Mouse (Mus musculus) megakaryocyte progenitor cell, adult 5-6 weeks (primary cell): ENCODE results near the gene Col15a1. TPM values are rescaled to one million over a fixed set of nuclear protein-coding genes. Genes with fewer than 3 reads are reported as not detected.

Source experiments
- ATAC-seq: replicated peaks from 2 replicates; pipeline ENCODE4 v1.8.0; 2016; ENCODE audit warnings: mild to moderate bottlenecking, moderate TSS enrichment, inconsistent platforms; ENCODE audit not compliant: poor library complexity
- total RNA-seq, 2 experiments: library from RNA; stranded (forward) in 1 of 2; stranded (reverse) in 1 of 2; fragments of 157-497, 149-512 nt in 1 of 2; fragments of 200-1000 nt in 1 of 2; gene quantifications; 2 replicates each; pipeline versions ENCODE4 v1.2.3 to v1.2.4; 2015 to 2017

Col15a1 gene
- total RNA-seq, 2 experiments from 2014 or later, result 0.17 TPM; not detected in 1

DNA sequence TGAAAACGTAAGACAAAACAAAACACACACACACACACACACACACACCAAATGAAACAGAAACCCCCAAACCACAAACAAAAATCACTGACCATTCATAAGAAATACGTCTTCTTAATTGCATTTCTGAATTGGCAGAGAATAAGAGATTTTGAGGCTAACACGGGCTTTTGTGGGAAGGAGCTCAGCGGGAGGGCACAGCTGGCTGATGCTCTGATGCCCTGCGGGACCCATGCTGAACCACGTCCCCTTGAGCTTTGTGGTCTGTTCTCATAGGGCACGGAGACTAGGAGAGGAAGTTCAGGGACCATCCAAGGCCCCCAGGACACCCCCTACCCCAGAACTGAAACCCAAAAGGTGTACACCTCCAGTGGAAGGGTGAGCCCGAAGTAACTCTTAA lies 134.7 kb downstream of the Col15a1 start:
- no peak for ATAC-seq

DNA sequence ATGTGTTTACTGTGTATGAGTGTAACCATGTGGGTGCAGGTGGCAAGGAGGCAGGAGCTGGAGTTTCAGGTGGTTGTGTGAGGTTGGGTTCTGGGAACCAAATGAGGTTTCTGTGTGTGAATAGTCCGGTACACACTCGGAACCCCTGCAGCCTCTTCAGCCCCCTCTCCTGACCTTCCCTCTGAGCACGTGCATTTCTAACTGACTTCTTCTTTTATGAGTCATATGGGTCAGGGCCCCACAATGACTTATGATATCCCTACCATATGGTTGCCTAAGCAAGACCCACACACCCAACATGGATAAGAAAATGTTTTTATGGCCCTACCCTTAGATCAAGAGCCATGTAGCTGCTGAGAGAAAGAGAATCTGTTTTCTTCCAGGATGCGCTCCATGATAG lies 139.1 kb downstream of the Col15a1 start:
- ATAC-seq, result peak; percentile 44; the same call in 1 of the 2 replicates

DNA sequence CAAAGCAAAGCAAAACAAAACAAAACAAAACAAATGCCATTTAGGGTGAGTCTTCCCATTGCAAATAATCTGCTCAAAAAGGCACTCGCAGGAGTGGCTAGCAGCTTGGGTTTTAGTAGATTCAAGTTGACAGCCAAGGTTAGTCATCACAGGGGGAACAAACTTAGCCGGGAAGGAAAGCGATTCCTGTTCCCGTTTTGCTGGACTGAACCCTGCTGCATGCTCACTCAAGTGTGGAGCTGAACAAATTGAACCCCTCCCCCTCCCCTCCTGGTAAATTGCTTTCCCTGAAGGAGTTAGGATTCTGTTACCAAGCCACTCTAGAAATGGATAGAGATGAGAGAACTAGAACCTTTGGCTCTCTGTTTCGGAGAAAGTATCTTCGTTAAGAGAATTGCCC lies 141.8 kb downstream of the Col15a1 start:
- no peak for ATAC-seq

DNA sequence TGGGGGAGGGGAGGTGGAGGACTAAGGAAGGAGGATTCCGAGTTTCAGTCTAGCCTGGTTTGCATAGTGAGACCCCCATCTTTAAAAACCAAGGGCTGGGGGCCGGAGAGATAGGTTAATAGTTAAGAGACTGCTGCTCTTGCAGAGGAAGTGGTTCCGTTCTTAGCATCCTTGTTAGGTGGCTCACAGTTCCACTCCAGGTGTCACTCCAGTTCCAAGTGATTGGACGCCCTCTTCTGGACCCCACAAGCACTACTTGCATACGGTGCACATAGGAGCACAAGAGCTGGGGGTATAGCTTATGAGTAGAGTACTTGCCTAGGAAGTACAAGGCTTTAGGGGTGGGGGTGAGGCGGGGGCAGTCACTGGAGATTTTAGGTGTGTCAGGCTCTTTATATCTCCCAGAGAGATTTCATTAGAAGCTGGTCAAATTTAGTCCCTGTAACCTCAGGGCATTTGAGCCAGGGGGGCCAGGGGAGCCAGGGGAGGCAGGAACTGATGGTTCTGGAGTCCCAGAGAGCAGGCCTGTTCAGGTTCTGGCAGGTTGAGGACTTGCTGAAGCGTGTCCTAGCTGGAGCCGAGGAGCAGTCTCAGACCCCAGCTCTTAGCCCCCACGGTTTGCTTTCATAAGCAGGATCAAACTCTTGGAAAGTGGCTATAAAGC lies 143.6 kb downstream of the Col15a1 start:
- peak; percentile 71 for ATAC-seq

DNA sequence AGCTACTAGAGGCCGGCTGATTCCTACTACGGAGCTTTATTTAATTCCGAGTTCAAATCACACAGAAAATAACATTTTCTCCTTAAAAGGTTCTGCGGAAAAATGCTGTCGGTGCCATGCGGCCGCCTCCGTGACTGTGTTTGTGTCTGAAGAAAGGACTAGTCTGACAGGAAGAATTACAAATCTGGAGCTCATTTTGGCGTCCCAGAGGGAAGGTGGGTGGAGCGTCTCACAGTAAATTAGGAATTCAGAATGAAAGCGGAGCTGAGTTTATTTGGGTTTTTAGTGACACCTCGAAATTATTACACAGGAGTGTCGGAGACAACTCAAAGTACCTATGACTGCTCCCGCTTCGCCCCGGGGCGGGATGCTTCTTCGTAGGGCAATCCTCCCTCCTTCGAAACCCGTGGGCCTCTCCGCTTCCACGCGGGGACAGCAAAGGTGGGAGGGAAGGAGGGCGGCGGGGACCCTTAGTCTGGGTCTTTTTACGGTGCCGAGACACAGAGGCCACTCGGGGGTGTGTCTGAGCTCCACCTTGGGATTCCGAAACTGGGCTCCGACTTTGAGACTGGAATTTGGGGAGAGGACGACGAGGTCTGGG lies 144.2 kb downstream of the Col15a1 start:
- ATAC-seq, result no peak

DNA sequence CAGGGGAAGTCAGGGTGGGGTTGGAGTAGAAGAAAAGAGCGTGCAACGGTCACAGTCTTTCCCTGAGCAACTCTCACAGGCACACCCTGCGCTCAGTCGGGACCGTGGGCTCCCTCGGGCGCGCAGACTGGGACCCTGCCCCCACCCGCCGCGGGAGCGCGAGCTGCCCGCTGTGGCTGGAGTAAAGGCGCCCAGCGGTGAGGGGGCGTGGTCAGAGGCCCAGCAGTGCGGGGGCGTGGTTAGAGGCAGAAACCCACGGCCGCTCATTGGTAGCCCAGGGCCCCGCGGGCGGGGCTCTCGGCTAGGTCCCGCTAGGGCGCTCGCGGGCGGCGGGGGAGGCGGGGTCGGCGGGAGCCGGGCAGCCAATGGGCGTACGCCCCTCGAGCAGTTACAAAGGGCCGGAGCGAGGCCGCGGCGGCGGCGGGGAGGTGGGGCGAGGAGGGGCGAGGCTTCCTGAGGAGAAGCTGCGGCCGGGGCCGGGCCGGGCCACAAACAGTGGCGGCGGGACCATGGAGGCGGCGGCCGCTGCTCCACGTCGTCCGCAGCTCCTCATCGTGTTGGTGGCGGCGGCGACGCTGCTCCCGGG lies 144.9 kb downstream of the Col15a1 start, which contains the start of gene Tgfbr1:
TSS of gene Tgfbr1 (plus strand) at position 420 of the 586 bp plus-strand sequence.
- ATAC-seq, result peak; percentile 85

DNA sequence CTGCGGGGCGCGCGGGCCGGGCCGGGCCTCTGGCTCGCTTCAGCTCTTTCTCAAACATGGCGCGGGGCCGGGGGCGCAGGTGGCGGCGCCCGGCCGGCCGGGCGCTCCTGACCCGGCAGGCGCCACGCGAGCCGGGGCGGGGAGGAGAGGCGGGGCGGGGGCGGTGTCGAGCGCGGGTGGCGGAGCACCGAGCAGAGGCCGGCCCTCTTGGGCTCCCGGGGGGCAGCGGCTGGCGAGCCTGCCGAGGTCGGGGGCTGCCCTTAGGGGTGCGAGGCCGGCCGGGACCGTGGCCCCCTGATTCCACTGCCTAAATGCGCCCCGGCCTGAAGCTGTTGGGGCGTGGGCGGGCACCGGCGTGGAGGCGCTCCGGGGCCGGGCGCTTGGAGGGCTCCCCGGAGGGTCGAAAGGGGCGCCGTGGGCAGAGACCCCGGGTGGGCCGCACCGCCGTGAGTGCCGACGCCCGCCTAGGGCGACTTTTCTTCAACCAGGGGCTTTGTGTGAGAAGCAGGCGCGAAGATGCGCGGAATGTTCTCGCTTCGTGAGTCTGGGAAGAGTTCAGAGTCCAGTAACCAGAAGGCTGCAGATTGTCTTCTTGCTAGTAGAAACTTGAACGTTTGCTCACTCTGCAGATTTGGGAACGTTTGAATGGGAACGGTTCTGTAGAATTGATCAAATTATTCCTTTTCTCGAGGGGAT lies 145.6 kb downstream of the Col15a1 start:
- 0 out of 2 replicates have a peak, but pooled peaks have one; percentile 1 for ATAC-seq

DNA sequence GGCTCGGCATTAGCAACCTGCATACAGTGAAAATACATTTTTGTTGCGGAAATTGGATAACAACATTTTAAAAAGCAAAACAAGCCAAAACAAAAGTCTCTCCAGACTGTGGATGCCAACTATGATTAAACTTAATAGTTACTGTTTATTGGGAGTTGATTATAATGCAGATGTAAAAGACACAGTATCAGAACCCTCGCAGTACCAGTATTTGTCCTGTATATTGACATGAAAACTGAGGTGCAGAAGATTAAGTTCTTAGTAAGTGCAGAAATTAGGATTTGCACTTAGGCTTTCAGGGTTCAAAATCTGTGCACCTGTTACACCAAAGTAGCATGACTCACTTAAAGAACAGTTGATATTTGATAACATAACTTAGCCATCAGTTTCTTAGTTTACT lies 146.3 kb downstream of the Col15a1 start:
- ATAC-seq, result no peak

DNA sequence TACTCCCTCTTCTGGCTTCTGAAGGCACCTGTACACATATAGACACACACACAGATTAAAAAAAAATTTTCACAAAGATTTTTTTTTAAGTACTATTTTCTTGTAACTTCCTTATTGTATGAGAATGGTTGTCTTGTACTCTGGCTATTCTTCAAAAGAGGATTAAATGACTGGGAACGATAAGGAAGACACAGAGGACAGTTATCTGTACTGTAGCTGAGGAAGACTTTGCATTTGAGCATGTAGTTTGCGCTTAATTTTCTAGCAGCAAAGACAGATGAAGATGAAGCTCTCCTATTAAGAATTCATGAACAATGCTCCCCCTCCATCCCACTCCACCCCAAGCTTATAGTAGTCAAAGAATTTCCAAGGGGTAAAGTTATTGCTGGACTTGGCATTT lies 154.7 kb downstream of the Col15a1 start:
- no peak for ATAC-seq

Other genes starting within 250 kb of the Col15a1 start
- gene Gabbr2, start 216.3 kb upstream of the Col15a1 start, total RNA-seq (2015), result 0.02 TPM in 1 of 2 replicates, not detected in the other
- gene Gabbr2, start 216.3 kb upstream of the Col15a1 start, total RNA-seq (2017), result not detected in 2 replicates
- 0.02 and 0.05 TPM in 2 replicates for gene Anks6, start 150.7 kb upstream of the Col15a1 start, total RNA-seq (2015)
- not detected in 2 replicates for gene Anks6, start 150.7 kb upstream of the Col15a1 start, total RNA-seq (2017)
- 0.64 and 1.0 TPM in 2 replicates for gene Galnt12, start 116.3 kb upstream of the Col15a1 start, total RNA-seq (2015)
- gene Galnt12, start 116.3 kb upstream of the Col15a1 start, total RNA-seq (2017), result 1.7 and 1.9 TPM in 2 replicates
- gene Tgfbr1, start 145.1 kb downstream of the Col15a1 start, total RNA-seq (2015), result 18.4 and 19.5 TPM in 2 replicates
- 19.9 and 23.1 TPM in 2 replicates for gene Tgfbr1, start 145.1 kb downstream of the Col15a1 start, total RNA-seq (2017)